Mouse (Mus musculus) activated CD4-positive, CD25-positive, alpha-beta regulatory T cell, adult 4 months (primary cell): ENCODE results near the gene Tbx3. TPM values are rescaled to one million over a fixed set of nuclear protein-coding genes. Genes with fewer than 3 reads are reported as not detected.

Experiments used
- ATAC-seq: one replicate; pipeline ENCODE4 v1.8.0; 2017
- polyA plus RNA-seq, 2 experiments: library from polyadenylated mRNA; unstranded; fragments of 100-300 nt; shearing (Covaris generic); gene quantifications; one replicate each; pipeline ENCODE4 v1.2.1; 2017

Tbx3 gene
- not detected for polyA plus RNA-seq

- no peak for ATAC-seq
These were observed at the start of gene Tbx3 for GRCm38 (mm10) chr5:119670566-119671108. Gene Tbx3 (plus strand): TSS chr5:119670669.

- no peak for ATAC-seq
These were observed 48.4 kb upstream of the Tbx3 start for GRCm38 (mm10) chr5:119622076-119622475.

DNA sequence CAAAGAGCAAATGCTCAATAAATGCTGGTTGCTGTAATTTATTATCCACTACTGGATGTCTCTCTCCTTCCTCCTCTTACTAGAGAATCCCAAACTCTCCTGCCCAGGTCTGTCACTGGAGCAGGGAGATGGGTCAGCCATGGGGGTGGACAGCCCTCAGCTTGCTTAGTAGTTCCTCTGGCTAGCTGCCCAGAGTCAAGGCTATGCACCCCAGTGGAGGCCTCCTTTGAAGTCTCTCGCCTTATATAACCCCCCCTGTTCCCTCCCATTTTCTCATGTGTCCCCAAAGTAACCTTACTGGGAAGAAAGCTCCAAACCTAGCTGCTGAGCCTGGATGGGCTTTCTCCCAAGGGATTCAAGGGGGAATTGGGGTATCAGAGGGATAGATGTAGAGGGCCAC lies 45.9 kb upstream of the Tbx3 start:
- ATAC-seq = no peak

- no peak for ATAC-seq
These were observed 44.9 kb upstream of the Tbx3 start for GRCm38 (mm10) chr5:119625603-119626002.

DNA sequence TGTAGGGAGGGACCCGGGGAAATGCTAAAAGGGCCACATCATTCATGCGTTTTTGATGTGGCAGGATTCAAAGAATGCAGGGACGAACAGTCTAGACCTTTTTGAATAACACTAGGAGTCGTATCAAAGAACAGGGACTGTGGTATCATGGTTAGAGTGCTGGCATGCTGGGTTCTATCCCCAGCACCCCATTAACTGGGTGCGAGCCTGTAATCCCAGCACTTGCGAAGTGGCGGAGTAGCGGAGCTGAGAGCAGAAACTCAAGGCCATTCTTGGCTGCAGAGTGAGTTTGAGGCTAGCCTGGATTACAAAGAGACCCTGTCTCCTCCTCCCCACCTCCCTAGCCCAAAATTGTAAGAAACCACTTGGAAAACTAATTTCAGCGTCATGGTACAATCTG lies 44.3 kb upstream of the Tbx3 start:
- ATAC-seq = no peak

DNA sequence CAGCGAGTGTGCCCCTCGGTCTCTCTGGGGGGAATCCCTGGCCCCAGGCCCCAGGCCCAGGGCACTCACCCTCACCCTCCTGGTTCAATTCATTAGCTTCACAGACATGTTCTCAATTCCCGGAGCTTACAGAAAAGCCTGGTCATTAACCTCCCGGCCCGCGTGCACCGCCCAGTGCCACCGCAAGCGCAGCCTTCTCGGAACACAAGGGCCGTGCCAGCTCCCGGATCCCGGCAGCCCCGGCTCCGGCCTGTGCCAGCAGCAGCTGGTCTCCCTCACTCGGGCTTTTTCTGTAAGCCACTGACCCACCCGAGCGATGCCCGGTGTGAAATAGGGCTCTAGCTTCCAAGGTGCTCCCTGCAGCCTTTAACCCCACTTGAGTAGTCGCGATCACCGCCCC lies 43.8 kb upstream of the Tbx3 start:
- no peak for ATAC-seq

GRCm38 (mm10) chr5:119628100-119628499 lies 42.4 kb upstream of the Tbx3 start:
- ATAC-seq = no peak

GRCm38 (mm10) chr5:119628746-119629327 lies 41.6 kb upstream of the Tbx3 start:
- no peak for ATAC-seq

DNA sequence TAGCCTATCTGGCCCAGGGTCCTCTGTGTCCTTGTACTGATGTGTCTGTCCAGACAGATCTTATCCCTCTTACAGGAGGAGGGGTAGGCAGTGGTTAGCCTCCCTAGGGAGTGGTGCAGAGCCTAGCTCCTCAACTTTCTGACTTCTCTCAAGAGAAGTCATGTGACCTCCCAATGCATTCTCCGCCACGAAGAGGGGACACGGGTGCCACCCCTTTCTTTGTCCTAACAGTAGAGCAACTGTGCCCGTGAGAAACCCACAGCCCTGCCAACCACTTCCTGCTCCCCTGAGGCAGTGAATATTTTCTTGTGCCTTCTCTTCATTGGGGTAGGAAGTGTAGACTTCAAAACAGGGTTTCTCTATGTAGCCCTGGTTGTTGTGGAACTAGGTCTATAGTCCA lies 36.9 kb upstream of the Tbx3 start:
- ATAC-seq = no peak

GRCm38 (mm10) chr5:119634861-119635260 lies 35.6 kb upstream of the Tbx3 start:
- no peak for ATAC-seq

- no peak for ATAC-seq
These were observed 32.2 kb upstream of the Tbx3 start for GRCm38 (mm10) chr5:119638300-119638699.

GRCm38 (mm10) chr5:119641094-119641493 lies 29.4 kb upstream of the Tbx3 start:
- no peak for ATAC-seq

DNA sequence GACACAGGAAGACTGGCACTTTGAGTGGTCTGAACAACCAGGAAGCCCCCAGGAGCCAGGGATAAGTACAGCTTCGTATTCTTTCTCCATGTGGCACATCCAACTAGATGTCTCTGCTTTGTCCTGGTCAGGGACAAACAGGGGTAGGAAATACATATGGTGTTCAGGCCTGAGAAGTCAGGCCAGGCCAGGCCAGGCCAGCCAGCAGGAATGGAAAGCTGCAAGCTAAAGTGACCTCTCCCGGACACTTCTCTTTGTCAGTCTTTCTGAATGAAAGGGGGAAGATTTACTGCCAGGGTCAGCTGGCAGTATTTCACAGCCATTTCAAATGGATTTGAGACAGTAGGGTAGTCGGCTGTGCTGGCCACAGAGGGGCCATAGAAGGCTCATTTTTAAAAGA lies 28.8 kb upstream of the Tbx3 start:
- ATAC-seq = no peak

GRCm38 (mm10) chr5:119646965-119647364 lies 23.5 kb upstream of the Tbx3 start:
- no peak for ATAC-seq

GRCm38 (mm10) chr5:119651135-119651965 lies 19.1 kb upstream of the Tbx3 start:
- no peak for ATAC-seq

DNA sequence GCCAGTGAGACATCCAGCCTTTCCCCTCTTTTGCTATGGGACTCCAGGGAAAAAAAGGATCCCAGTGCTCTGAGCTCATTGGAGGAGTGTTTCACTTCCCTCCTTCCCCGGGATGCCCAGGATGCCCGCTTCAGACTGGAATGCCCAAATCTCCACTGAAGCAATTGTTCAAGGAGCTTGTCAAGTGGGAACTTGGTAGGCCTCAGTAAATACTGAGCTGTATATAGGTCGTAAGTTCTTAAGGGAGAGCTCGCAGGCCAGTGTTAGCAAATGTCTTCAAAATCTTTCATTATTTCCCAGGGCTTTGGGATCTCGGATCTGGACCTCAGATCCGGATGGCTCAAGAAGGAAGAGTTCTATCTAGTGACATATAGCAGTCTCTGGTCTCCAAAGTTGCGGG lies 14.1 kb upstream of the Tbx3 start:
- ATAC-seq = no peak

- ATAC-seq = no peak
These were observed 13.6 kb upstream of the Tbx3 start for GRCm38 (mm10) chr5:119656856-119657255.

GRCm38 (mm10) chr5:119657362-119657761 lies 13.1 kb upstream of the Tbx3 start:
- no peak for ATAC-seq

GRCm38 (mm10) chr5:119657804-119658203 lies 12.7 kb upstream of the Tbx3 start:
- no peak for ATAC-seq

DNA sequence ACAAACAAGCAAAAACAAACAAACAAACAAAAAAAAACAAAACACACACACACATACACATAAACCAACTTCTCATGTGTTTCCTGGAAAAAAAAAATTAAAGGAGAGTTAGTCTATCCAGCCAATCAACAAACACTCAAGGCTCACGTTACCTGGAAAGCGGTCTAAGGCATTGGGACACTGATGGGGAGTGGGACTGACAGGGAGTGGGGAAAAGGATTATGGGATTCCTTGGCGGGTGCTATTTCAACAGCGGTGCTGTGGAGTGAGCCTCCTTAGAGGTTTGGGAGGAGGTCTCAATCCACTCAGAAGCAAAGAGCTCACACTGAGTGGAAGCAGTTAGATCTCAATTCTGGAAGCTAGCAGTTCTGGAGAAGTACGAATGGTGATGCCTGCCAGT lies 12.1 kb upstream of the Tbx3 start:
- ATAC-seq = no peak

DNA sequence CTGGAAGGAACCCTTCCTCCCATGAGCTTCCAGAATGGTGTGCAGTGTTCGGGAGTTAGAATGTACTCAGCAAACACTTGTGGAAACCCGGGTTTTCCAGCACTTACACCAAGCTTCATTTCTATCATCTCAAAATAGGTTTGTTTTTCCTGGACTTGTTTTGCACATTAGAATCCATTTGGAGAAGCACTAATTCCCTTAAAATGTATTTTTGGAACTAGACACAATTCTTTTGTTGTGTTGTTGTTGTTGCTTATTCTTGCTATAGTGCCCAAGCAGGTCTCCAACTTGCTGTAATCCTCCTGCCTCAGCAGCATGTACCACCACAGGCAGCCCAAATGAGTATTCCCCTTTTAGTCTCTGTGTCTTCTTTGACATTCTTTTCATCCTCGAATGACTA lies 11.4 kb upstream of the Tbx3 start:
- no peak for ATAC-seq

GRCm38 (mm10) chr5:119660526-119661410 lies 9.7 kb upstream of the Tbx3 start:
- ATAC-seq = no peak

DNA sequence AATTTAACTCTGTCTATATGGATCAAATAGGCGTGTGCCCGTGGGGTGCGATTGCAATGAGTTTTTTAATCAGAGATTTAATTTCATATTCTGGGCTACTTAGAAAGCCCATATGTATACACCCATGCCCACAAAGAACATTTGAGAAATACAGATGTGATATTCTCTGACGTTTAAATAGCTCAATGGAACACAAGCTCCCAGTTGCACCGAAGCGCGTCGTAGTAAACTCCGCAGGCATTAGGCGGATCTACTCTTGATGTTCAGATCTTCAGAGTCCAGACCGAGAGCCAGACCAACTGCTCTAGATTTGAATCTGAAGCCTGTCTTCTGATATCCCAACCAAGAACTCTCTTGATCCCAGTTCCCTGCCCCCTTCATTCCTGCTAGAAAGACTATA lies 9.0 kb upstream of the Tbx3 start:
- no peak for ATAC-seq
